Mouse (Mus musculus) lung, adult 2 months (tissue): Measurements from ENCODE around the gene D5Ertd579e.

ENCODE experiments used
- CTCF ChIP-seq: fragments of 200-500 bp; IDR thresholded peaks from 2 replicates; pipeline ENCODE4 v1.5.1; 2011; ENCODE audit warnings: mild to moderate bottlenecking, low read length, control low read depth; ENCODE audit not compliant: insufficient read depth
- POLR2A ChIP-seq: fragments of 200-500 bp; IDR thresholded peaks from 2 replicates; pipeline ENCODE4 v1.6.1; 2011; ENCODE audit warnings: low read depth, mild to moderate bottlenecking, control low read depth, low read length, borderline replicate concordance; ENCODE audit errors: extremely low read depth

GRCm38 (mm10) chr5:36698689-36699088, 2.9 kb upstream of the D5Ertd579e start:
- TF ChIP-seq POLR2A (no peak), CTCF (no peak)
